Mouse (Mus musculus): Measurements from ENCODE around the gene Nudcd2. TPM values are rescaled to one million over a fixed set of nuclear protein-coding genes. Genes with fewer than 3 reads are reported as not detected.
"Not testable (repeated sequence)": the region's sequence is repeated elsewhere in the genome, so short reads cannot be mapped to it uniquely, and the experiment has no call there.

The Nudcd2 gene
- total and polyA plus RNA-seq, 3 experiments: 89.8 to 221 (median 119) TPM

DNA sequence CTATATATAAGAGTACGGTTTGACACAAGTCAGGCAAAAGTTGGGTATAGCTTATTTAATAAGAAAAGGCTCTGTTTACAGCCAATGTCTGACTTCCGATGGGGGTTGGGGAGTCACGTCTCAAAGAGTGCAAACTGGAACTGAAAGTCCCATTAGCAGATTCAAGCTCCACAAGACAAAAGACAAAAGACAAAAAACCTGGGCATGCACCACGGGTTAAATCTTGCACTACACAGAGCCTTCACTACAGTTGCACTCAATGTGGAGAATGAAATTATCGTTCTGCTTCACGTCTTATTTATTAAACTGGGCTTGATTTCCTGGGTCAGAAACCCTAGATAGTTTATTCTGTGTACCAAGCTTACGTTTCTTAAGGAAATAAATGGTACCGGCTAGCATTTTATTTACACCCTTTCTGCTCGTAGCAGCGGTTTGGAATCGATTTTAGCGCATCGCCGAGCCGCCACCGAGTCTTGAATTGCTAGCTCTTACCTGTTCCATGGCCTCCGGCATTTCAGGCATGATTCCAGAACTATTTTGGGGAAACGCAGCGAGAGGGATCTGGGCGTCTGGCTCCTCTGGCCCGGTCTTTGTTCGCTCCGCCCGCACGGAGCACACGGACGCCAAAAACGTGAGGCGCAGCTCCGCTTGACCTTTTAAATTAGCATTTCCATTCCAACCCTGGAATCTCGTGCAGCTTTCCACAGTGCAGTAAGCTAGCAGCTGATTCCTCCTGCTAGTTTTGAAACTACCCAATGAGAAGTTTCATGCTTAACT lies 39.0 kb upstream of the Nudcd2 start (continued):
- no peak for TF ChIP-seq UBTF (IDR thresholded peaks at IDR 0.05; ENCODE audit: low read depth, low read length)
- peak; percentile 91 for TF ChIP-seq ZC3H11A (IDR thresholded peaks at IDR 0.05; ENCODE audit: low read depth, low read length)
- TF ChIP-seq MEF2A (IDR thresholded peaks at IDR 0.05; ENCODE audit: borderline replicate concordance, low read depth, low read length): peak; percentile 72
- TF ChIP-seq HCFC1 (IDR thresholded peaks at IDR 0.05; ENCODE audit: low read depth, low read length): peak; percentile 81
- TF ChIP-seq EP300 (IDR thresholded peaks at IDR 0.05; ENCODE audit: low read length): peak; percentile 71
- peak; percentile 71 for TF ChIP-seq ZNF384 (IDR thresholded peaks at IDR 0.05; ENCODE audit: low read depth, low read length)

DNA sequence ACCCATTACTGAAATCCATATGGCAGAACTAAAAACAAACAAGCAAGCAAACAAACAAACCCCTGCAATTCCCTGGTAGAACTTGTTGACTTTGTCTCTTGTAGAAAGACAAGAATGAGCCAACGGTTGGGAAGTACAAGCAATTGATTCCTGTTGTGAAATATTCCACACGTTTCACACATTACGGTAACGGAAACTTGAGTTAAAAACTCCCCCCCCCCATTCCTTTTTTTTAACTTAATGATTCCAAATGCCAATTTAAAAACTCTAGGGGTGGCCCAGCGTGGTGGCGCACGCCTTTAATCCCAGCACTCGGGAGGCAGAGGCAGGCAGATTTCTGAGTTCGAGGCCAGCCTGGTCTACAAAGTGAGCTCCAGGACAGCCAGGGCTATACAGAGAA lies 38.4 kb upstream of the Nudcd2 start, which contains the start of gene Mat2b:
Gene Mat2b (minus strand): TSS at position 101 of the 400 bp plus-strand sequence.
- peaks cover 7 to 13% of the 10 kb centered on the region in 2 experiments for H3K4me1 ChIP-seq (ENCODE audit: control insufficient read depth in 1 of 2, insufficient read depth in 2 of 2)
- in situ Hi-C loops (cut with MboI; ENCODE audit: low pct_ligation_motif_present, low pct_unique_long_range_greater_than_20kb, low sequenced_read_pairs): loop anchor here (10.0 kb wide), 1 partner anchor 60 kb away; the partner anchor contains the start of gene Ccng1
- TF ChIP-seq ZKSCAN1 (IDR thresholded peaks at IDR 0.05; ENCODE audit: borderline replicate concordance, low read depth, low read length) (no peak), UBTF (IDR thresholded peaks at IDR 0.05; ENCODE audit: low read depth, low read length) (no peak), EP300 (IDR thresholded peaks at IDR 0.05; ENCODE audit: low read length) (no peak), MAFK (IDR thresholded peaks at IDR 0.05; ENCODE audit: insufficient replicate concordance, low read length) (no peak), ELF1 (IDR thresholded peaks at IDR 0.05; ENCODE audit: low read depth, low read length) (no peak), RCOR1 (conservative IDR thresholded peaks at IDR 0.05; ENCODE audit: low read depth, low read length) (0 out of 2 replicates have a peak, but pooled peaks have one; percentile 3)
- H3K79me2 ChIP-seq (replicated peaks; ENCODE audit: control insufficient read depth, extremely low read depth, insufficient read depth, poor library complexity, severe bottlenecking): peaks cover 23% of the 10 kb centered on the region
- H3K9ac ChIP-seq (ENCODE audit: insufficient read depth, low read depth): peak within 1 kb of the TSS; percentile 79
- H3K4me3 ChIP-seq (replicated peaks in 1 of 3; ENCODE audit: low read depth in 2 of 3, low read length in 2 of 3, poor library complexity in 1 of 3): peak within 1 kb of the TSS; percentile 71 to 93 (median 84)
- dilution Hi-C loops (cut with MboI; ENCODE audit: extremely low pct_ligation_motif_present, extremely low pct_unique_long_range_greater_than_20kb, low sequenced_read_pairs): no loop called here
- peak within 1 kb of the TSS; percentile 88 for H3K27ac ChIP-seq (ENCODE audit: insufficient read depth, low read depth)
- no peaks in the 10 kb centered on the region for H3K27me3 ChIP-seq (replicated peaks)
- H3K36me3 ChIP-seq (replicated peaks in 1 of 2; ENCODE audit: control insufficient read depth in 1 of 2, insufficient read depth in 1 of 2, low read length in 1 of 2): peaks cover 0 to 17% of the 10 kb centered on the region in 2 experiments
- H3K9me3 ChIP-seq (replicated peaks; ENCODE audit: low read length): no peaks in the 10 kb centered on the region
- peak within 1 kb of the TSS; percentile 88 for H3K4me2 ChIP-seq (ENCODE audit: insufficient read depth, low read depth, poor library complexity, severe bottlenecking)
- DNase-seq (ENCODE audit: extremely low read depth): no peak

DNA sequence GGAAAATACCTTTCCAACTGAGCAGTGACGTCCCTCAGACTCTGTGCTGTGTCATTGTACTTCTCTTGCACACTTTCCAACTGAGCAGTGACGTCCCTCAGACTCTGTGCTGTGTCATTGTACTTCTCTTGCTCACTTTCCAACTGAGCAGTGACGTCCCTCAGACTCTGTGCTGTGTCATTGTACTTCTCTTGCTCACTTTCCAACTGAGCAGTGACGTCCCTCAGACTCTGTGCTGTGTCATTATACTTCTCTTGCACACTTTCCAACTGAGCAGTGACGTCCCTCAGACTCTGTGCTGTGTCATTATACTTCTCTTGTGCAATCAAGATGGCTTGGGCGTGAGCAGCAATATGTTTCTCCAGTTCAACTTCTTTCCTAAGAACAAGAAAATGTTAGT lies 23.6 kb upstream of the Nudcd2 start:
- dilution Hi-C loops (cut with MboI; ENCODE audit: extremely low pct_ligation_motif_present, extremely low pct_unique_long_range_greater_than_20kb, low sequenced_read_pairs); H3K9ac ChIP-seq (ENCODE audit: insufficient read depth, low read depth): not testable (repeated sequence)
- H3K36me3 ChIP-seq (replicated peaks in 1 of 2; ENCODE audit: control insufficient read depth in 1 of 2, insufficient read depth in 1 of 2, low read length in 1 of 2): peaks cover 51 to 78% of the 10 kb centered on the region in 2 experiments

More for the DNA sequence above, 23.6 kb upstream of the Nudcd2 start:
- H3K79me2 ChIP-seq (replicated peaks; ENCODE audit: control insufficient read depth, extremely low read depth, insufficient read depth, poor library complexity, severe bottlenecking); DNase-seq (ENCODE audit: extremely low read depth); H3K9me3 ChIP-seq (replicated peaks; ENCODE audit: low read length); H3K4me1 ChIP-seq (ENCODE audit: control insufficient read depth in 1 of 2, insufficient read depth in 2 of 2); in situ Hi-C loops (cut with MboI; ENCODE audit: low pct_ligation_motif_present, low pct_unique_long_range_greater_than_20kb, low sequenced_read_pairs); H3K27me3 ChIP-seq (replicated peaks); H3K27ac ChIP-seq (ENCODE audit: insufficient read depth, low read depth); H3K4me3 ChIP-seq (replicated peaks in 1 of 3; ENCODE audit: low read depth in 2 of 3, low read length in 2 of 3, poor library complexity in 1 of 3); H3K4me2 ChIP-seq (ENCODE audit: insufficient read depth, low read depth, poor library complexity, severe bottlenecking): not testable (repeated sequence)
